Mouse (Mus musculus): ENCODE measurements at regions not wholly inside any gene's neighbourhood (a gene's known extent, or its start where the extent isn't known, plus 50 kb on each side); places are given as distances from the start of the nearest gene placed in this dataset.
"Not testable (repeated sequence)": the region's sequence is repeated elsewhere in the genome, so short reads cannot be mapped to it uniquely, and the experiment has no call there.

DNA sequence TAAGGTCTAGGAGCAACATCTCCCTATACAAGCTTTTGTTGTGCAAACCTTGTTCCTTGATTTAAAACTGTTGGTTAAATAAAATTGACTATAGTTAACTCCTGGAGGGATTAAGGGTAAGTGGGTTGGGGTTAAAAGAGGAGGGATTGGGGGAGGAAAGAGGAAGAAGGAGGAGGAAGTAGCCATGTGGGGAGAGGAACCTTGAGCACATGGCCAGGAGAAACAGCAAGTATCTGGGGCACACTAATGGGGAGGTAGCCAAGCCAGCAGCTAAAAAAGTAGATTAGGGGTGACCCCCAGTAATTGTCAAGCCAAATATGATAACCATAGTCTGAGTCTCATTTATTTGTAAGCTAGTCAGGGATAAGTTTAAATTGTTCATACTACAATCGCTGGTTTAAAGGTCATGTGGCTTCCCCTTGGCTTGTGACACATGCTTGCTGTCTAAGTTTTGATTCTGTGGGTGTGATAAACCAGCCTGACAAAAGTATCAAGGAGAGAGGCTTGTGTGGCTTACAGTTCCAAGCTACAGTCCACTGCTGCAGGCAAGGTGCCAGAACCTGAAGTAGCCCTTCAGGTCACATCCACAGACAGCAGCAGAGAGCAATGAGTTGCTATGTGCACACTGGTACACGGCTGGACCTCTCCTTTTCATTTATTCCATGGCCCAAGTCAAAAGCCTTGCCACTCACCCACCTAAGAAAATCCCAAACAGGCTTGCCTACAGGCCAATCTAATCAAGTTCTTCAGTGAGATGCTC is 189.8 kb downstream of the Tcp10c start:
- Histone ChIP-seq H3K9ac (replicated peaks; ENCODE audit: low read length) (no peak overlapping the region), H3K9me3 (ENCODE audit: control insufficient read depth, low read length) (peaks cover 88% of the 10 kb centered on the region), H3K27ac (replicated peaks; ENCODE audit: low read depth, low read length) (no peak overlapping the region), H3K4me2 (ENCODE audit: low read length) (no peak overlapping the region), H3K4me3 (replicated peaks; ENCODE audit: low read depth, low read length) (no peak overlapping the region), H3K4me1 (ENCODE audit: control insufficient read depth, insufficient read depth, low read length) (no peaks in the 10 kb centered on the region), H3K27me3 (ENCODE audit: control insufficient read depth, insufficient read depth, low read length) (no peaks in the 10 kb centered on the region), H3K36me3 (ENCODE audit: control insufficient read depth, insufficient read depth, low read length) (no peaks in the 10 kb centered on the region)
- ATAC-seq (ENCODE audit: low FRiP score, low TSS enrichment) (no peak), DNase-seq (no peak)
- WGBS: 67% methylated on average over 2 of the region's 2 CpGs

DNA sequence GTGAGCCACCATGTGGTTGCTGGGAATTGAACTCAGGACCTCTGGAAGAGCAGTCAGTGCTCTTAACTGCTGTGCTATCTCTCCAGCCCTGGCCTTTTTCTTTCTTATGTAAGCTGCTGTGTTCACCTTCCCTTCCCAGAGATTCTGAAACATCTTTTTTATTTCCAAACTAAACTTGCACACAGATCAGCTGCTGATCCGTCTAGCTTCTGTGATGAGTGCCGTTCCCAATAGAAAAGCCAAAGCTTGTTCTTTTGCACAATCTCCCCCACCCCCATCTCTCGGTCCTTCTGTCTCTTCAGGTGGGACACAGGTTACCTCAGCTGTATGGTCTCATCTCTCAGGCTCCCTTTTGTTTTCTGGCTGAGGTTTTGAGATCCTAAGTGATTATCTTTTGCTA is 191.9 kb downstream of the Tcp10c start:
- DNase-seq (no peak), ATAC-seq (ENCODE audit: low FRiP score, low TSS enrichment) (no peak)
- no peaks in the 10 kb centered on the region for H3K36me3 ChIP-seq (ENCODE audit: control insufficient read depth, insufficient read depth, low read length)
- WGBS: 55% methylated on average over 3 of the region's 3 CpGs
- H3K9me3 ChIP-seq (ENCODE audit: control insufficient read depth, low read length): peaks cover 85% of the 10 kb centered on the region
- no peak overlapping the region for H3K27ac ChIP-seq (replicated peaks; ENCODE audit: low read depth, low read length)
- no peaks in the 10 kb centered on the region for H3K4me1 ChIP-seq (ENCODE audit: control insufficient read depth, insufficient read depth, low read length)
- no peak overlapping the region for H3K4me2 ChIP-seq (ENCODE audit: low read length)
- H3K4me3 ChIP-seq (replicated peaks; ENCODE audit: low read depth, low read length): no peak overlapping the region
- H3K27me3 ChIP-seq (ENCODE audit: control insufficient read depth, insufficient read depth, low read length): no peaks in the 10 kb centered on the region
- no peak overlapping the region for H3K9ac ChIP-seq (replicated peaks; ENCODE audit: low read length)

DNA sequence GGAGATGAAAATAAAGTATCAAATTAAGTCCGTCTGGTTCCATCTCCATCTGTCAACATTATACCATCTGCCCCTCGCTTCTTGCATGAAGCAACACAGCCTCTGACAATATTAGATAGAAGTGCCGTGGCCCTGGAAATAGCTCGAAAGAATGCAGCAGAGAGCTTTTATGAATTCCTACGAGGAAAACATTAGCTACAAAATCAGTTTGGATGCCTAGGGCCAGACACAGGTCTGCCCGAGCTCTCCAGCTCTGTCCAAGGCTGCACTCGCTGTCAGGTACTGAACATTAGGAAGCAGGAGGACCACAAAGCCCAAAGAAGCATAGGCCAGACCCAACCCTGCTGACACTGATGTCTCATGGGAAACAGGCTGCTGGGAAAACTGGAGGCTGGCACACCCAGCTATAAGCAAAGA is 192.3 kb downstream of the Tcp10c start:
- WGBS: 80% methylated on average over 7 of the region's 7 CpGs
- Histone ChIP-seq H3K9me3 (ENCODE audit: control insufficient read depth, low read length) (peaks cover 80% of the 10 kb centered on the region), H3K36me3 (ENCODE audit: control insufficient read depth, insufficient read depth, low read length) (no peaks in the 10 kb centered on the region), H3K4me2 (ENCODE audit: low read length) (no peak overlapping the region), H3K4me1 (ENCODE audit: control insufficient read depth, insufficient read depth, low read length) (no peaks in the 10 kb centered on the region), H3K27ac (replicated peaks; ENCODE audit: low read depth, low read length) (no peak overlapping the region), H3K27me3 (ENCODE audit: control insufficient read depth, insufficient read depth, low read length) (no peaks in the 10 kb centered on the region), H3K4me3 (replicated peaks; ENCODE audit: low read depth, low read length) (no peak overlapping the region), H3K9ac (replicated peaks; ENCODE audit: low read length) (no peak overlapping the region)
- ATAC-seq (ENCODE audit: low FRiP score, low TSS enrichment) (no peak), DNase-seq (no peak)

GRCm38 (mm10) chr17:13547657-13548360 is 193.4 kb downstream of the Tcp10c start:
- Histone ChIP-seq H3K27ac (replicated peaks; ENCODE audit: low read depth, low read length) (no peak overlapping the region), H3K4me3 (replicated peaks; ENCODE audit: low read depth, low read length) (no peak overlapping the region), H3K4me2 (ENCODE audit: low read length) (no peak overlapping the region), H3K4me1 (ENCODE audit: control insufficient read depth, insufficient read depth, low read length) (no peaks in the 10 kb centered on the region), H3K9me3 (ENCODE audit: control insufficient read depth, low read length) (peaks cover 78% of the 10 kb centered on the region), H3K9ac (replicated peaks; ENCODE audit: low read length) (no peak overlapping the region), H3K27me3 (ENCODE audit: control insufficient read depth, insufficient read depth, low read length) (no peaks in the 10 kb centered on the region), H3K36me3 (ENCODE audit: control insufficient read depth, insufficient read depth, low read length) (no peaks in the 10 kb centered on the region)
- ATAC-seq (ENCODE audit: low FRiP score, low TSS enrichment) (no peak), DNase-seq (no peak)
- 66% methylated on average over 12 of the region's 12 CpGs for WGBS

DNA sequence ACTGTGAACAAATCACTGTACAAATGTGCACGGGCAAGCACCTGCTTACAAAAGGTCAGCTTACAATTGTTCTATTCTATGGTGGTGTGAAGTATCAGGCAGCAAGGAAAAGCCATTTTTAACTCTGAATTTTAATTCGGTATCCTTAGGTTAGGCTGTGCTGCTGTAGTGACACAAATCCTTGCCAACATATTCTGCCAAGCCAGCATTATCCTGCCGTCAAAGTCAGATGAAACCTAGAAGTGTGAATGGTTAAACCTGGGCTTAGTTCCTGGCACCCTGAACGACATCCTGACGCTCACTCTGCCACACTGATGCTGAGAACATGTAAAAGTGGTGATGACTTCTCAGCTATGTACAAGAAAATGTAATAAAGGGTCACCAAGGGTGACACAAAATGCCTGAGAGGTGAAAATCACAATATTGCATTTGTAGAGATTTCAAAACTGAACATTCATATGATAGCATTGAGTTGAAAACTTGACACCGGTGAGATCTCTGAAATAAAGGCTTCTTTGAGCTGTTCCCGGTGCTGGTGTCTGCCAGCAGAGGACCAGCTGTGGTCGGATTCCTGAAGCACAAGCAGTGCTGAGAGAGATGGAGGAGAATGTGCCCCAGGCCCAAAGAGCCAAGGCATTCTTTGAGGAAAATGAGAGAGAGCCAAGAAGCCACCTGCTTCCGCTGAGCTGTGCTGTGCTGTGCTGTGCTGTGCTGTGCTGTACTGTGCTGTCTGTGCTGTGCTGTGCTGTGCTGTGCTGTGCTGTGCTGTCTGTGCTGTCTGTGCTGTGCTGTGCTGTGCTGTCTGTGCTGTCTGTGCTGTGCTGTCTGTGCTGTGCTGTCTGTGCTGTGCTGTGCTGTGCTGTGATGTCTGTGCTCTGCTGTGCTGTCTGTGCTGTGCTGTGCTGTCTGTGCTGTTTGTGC is 195.9 kb downstream of the Tcp10c start:
- 69% methylated on average over 9 of the region's 9 CpGs for WGBS
- peak; percentile 71 for ATAC-seq (ENCODE audit: low FRiP score, low TSS enrichment)
- Histone ChIP-seq H3K4me3 (replicated peaks; ENCODE audit: low read depth, low read length) (no peak overlapping the region), H3K27me3 (ENCODE audit: control insufficient read depth, insufficient read depth, low read length) (no peaks in the 10 kb centered on the region), H3K4me2 (ENCODE audit: low read length) (no peak overlapping the region), H3K4me1 (ENCODE audit: control insufficient read depth, insufficient read depth, low read length) (no peaks in the 10 kb centered on the region), H3K27ac (replicated peaks; ENCODE audit: low read depth, low read length) (no peak overlapping the region), H3K9ac (replicated peaks; ENCODE audit: low read length) (no peak overlapping the region), H3K36me3 (ENCODE audit: control insufficient read depth, insufficient read depth, low read length) (no peaks in the 10 kb centered on the region), H3K9me3 (ENCODE audit: control insufficient read depth, low read length) (peaks cover 58% of the 10 kb centered on the region)
- DNase-seq: no peak

DNA sequence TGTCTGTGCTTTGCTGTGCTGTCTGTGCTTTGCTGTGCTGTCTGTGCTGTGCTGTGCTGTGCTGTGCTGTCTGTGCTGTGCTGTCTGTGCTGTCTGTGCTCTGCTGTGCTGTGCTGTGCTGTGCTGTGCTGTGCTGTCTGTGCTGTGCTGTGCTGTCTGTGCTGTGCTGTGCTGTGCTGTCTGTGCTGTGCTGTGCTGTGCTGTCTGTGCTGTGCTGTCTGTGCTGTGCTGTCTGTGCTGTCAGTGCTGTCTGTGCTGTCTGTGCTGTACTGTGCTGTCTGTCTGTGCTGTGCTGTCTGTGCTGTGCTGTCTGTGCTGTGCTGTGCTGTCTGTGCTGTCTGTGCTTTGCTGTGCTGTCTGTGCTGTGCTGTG is 196.5 kb downstream of the Tcp10c start:
- not testable (repeated sequence) for DNase-seq; H3K27me3 ChIP-seq (ENCODE audit: control insufficient read depth, insufficient read depth, low read length); H3K27ac ChIP-seq (replicated peaks; ENCODE audit: low read depth, low read length); H3K4me1 ChIP-seq (ENCODE audit: control insufficient read depth, insufficient read depth, low read length); H3K4me3 ChIP-seq (replicated peaks; ENCODE audit: low read depth, low read length); H3K9ac ChIP-seq (replicated peaks; ENCODE audit: low read length); H3K36me3 ChIP-seq (ENCODE audit: control insufficient read depth, insufficient read depth, low read length); H3K4me2 ChIP-seq (ENCODE audit: low read length)
- H3K9me3 ChIP-seq (ENCODE audit: control insufficient read depth, low read length): peaks cover 51% of the 10 kb centered on the region
- peak; percentile 57 for ATAC-seq (ENCODE audit: low FRiP score, low TSS enrichment)

DNA sequence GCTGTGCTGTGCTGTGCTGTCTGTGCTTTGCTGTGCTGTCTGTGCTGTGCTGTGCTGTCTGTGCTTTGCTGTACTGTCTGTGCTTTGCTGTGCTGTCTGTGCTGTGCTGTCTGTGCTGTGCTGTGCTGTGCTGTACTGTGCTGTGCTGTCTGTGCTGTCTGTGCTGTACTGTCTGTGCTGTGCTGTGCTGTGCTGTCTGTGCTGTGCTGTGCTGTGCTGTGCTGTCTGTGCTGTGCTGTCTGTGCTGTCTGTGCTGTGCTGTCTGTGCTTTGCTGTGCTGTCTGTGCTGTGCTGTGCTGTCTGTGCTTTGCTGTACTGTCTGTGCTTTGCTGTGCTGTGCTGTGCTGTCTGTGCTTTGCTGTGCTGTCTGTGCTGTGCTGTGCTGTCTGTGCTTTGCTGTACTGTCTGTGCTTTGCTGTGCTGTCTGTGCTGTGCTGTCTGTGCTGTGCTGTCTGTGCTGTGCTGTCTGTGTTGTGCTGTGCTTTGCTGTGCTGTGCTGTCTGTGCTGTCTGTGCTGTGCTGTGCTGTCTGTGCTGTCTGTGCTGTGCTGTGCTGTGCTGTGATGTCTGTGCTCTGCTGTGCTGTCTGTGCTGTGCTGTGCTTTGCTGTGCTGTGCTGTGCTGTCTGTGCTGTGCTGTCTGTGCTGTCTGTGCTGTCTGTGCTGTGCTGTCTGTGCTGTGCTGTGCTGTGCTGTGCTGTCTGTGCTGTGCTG is 197.5 kb downstream of the Tcp10c start:
- not testable (repeated sequence) for H3K4me2 ChIP-seq (ENCODE audit: low read length); H3K4me3 ChIP-seq (replicated peaks; ENCODE audit: low read depth, low read length); H3K9ac ChIP-seq (replicated peaks; ENCODE audit: low read length); H3K36me3 ChIP-seq (ENCODE audit: control insufficient read depth, insufficient read depth, low read length); H3K27ac ChIP-seq (replicated peaks; ENCODE audit: low read depth, low read length); DNase-seq; H3K4me1 ChIP-seq (ENCODE audit: control insufficient read depth, insufficient read depth, low read length); H3K27me3 ChIP-seq (ENCODE audit: control insufficient read depth, insufficient read depth, low read length)
- H3K9me3 ChIP-seq (ENCODE audit: control insufficient read depth, low read length): peaks cover 44% of the 10 kb centered on the region
- ATAC-seq (ENCODE audit: low FRiP score, low TSS enrichment): peak; percentile 72

- H3K4me1 ChIP-seq (ENCODE audit: control insufficient read depth, insufficient read depth, low read length); H3K27me3 ChIP-seq (ENCODE audit: control insufficient read depth, insufficient read depth, low read length); H3K4me3 ChIP-seq (replicated peaks; ENCODE audit: low read depth, low read length); H3K27ac ChIP-seq (replicated peaks; ENCODE audit: low read depth, low read length); H3K9ac ChIP-seq (replicated peaks; ENCODE audit: low read length); H3K36me3 ChIP-seq (ENCODE audit: control insufficient read depth, insufficient read depth, low read length); H3K4me2 ChIP-seq (ENCODE audit: low read length); DNase-seq: not testable (repeated sequence)
- peak; percentile 78 for ATAC-seq (ENCODE audit: low FRiP score, low TSS enrichment)
- peaks cover 35% of the 10 kb centered on the region for H3K9me3 ChIP-seq (ENCODE audit: control insufficient read depth, low read length)
Measured at GRCm38 (mm10) chr17:13552840-13553239, 198.5 kb downstream of the Tcp10c start.

Measured in midbrain, embryonic 14.5 days (tissue).